Mouse (Mus musculus) myocyte (in vitro differentiated cells): ENCODE data around the gene Ssna1.

ENCODE experiments used
- CEBPB ChIP-seq: IDR thresholded peaks from 2 replicates; pipeline ENCODE4 v1.6.1; 2011; ENCODE audit warnings: mild to moderate bottlenecking, moderate library complexity; ENCODE audit not compliant: poor library complexity, insufficient read depth, severe bottlenecking
- POLR2A ChIP-seq: IDR thresholded peaks from one replicate; pipeline ENCODE4 v1.6.1; 2011; ENCODE audit warnings: low read depth, mild to moderate bottlenecking, control low read depth, moderate library complexity; ENCODE audit not compliant: insufficient read length

DNA sequence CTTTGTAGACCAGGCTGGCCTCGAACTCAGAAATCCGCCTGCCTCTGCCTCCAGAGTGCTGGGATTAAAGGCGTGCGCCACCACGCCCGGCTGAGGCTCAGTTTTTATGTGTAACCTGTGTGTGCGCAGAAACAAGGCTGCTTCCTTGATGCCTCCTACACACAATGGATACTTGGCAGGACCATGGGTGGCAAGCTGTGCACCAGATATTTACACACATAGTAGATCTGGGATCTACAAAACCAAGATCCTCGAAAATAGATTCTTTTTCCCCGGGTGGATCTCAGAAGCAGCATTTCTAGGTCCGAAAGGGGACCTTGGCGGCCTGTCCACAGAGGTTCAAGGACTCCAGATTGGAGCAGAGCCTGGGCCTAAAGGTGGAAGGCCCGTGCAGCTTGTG, 10.4 kb downstream of the Ssna1 start:
- no peak for TF ChIP-seq POLR2A
- TF ChIP-seq CEBPB, result no peak
